Mouse (Mus musculus): Measurements from ENCODE around the gene Ereg.

Ereg gene

DNA sequence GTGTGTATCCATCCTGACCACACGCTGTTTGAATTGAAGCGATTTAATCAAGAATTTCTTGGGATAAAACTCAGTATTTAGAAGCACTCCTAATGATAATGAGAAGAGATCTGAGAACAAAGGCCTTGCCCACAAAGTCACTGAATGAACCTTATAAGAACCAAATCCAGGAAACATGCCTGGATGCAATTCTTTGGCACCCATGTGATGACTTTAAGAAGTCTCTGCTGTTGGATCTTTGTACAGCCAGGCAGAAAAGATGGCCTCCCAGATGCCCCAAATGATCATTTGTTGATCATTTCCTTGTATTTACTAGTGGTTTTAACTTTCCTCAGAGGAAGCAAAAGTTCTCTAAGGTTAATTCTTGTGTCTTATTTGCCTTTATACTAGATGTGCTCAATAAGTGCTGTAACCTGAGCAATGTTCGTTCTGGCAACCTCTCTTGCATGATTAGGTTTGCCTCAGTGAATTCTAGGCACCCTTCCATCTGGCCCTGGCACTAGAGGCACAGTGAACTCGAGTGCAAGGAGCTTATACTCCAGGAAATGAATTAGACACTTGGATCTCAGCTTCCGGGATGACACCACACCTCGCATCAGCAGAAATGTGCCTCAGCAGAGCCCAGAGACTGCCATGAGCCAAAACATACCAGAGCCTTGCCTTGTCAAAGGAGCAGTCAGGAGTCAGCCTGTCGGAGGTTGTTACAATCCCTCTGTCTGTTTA lies 29.7 kb downstream of the Ereg start:
- POLR2A ChIA-PET: interaction anchor here in 1 of 4 experiments (0.7 kb wide), 1 partner anchor 1664 kb away, joined by 3 read pairs; no protein-coding TSS in a partner anchor

DNA sequence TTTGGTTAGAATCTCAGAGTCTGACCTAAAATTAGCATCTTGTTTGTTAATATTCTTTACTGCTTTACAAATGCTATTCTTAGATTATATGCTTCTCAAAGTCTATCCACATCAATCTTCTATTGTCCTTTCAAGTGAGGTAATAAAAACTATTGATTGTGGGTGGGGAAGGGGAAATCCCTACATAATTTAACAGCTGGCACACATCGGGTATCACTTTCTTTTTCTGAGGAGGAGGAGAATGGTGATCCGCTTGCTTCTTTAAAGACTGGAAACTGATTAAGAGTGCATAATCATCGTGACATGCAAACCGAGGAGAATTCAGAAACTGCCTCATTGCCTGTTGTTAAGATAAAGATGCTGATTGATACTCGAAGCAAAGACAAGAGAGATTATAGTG lies 31.8 kb downstream of the Ereg start:
- POLR2A ChIA-PET: no interaction called here

More for the DNA sequence above, 29.7 kb downstream of the Ereg start:
- CTCF ChIA-PET: no interaction called here

DNA sequence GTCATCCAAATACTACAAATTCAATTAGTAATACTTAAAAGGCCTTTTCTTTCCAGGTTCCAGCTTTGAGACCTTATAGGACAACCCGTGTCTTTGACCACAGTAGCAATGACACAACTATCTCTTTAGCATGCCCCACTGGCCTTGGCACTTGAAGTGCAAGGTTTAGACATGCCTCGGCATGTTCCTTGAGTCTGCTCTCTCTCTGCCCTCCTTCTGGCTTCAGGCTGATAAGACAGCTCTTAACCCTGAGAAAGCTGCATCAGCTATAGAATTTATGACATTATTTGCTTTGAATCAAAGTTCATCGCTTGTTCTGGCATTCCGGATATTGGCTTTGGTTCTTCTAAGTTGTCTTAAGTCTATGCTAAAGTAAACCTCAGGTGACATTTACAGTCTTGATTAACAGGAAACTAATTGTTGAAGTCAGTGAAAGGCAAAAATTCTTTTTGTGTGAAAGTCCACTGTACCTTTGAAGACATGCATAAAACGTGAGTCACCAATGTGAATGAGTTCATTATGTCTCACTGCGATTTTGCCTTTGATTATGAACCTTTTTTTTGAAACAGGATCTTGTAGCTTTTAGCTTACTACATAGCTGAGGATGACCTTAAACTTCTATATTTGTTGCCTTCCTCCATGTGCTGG lies 35.7 kb downstream of the Ereg start:
- CTCF ChIA-PET: interaction anchor here in 1 of 4 experiments (0.6 kb wide), 1 partner anchor 79 kb away, joined by 3 read pairs; no protein-coding TSS in a partner anchor
- POLR2A ChIA-PET: no interaction called here

More for the DNA sequence above, 31.8 kb downstream of the Ereg start:
- CTCF ChIA-PET: no interaction called here

DNA sequence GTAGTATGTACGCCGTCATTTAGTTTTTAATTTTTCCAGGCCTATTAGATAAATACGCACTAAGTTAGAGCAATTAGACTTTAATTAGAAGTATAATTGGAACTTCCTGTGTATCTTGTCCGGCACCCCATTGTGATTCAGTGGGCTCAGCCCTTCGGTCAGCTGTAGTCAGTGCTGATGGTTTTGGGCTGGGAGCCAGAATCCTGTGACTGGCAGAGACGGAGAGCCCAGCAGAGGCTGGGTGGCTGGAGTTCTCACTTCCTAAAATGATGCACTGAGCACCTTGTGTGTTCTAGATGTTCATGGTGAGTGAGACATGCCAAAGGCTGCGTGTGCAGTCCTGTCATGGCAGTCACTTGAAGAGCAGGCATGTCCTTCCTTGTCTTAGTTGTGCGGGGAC lies 36.6 kb downstream of the Ereg start:
- ChIA-PET CTCF (no interaction called here), POLR2A (no interaction called here)

DNA sequence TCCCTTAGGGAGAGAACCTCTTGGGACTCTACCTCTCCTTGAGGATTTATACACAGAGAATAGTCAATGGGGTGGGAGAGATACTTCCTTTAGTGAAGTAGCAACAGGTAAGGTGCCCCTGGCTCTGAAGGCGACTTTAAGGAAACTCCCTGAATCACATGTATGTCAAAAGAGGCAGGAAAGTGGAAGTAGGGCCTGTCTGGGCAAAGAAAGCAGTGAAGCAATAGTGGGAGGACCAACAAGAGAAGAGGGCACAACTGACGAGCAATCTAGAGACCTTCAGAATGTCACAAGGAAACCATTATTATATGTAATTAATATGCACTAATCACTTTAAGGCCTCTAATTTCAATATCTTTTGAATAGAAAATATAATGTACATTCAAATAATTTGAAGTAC lies 39.5 kb downstream of the Ereg start:
- CTCF ChIA-PET: no interaction called here

DNA sequence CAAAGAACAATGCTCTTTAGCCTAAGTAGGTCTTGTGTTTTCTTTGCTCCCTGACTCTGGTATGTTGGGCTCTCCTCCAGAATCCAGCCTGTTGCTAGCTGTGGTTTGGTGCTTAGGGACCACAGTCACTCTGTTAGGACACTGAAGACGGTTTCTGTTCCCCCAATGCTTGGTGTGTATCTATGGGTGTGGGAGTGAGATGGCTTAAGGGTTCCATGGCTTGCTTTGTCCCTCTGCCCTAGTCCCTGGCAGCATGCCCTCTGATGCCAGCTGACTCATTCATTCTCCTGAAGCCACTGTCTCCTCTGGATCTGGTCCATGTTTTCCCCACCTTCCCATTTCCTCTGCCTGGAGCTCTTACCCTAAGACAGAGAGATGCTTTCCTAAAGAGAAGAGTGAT lies 40.2 kb downstream of the Ereg start:
- ChIA-PET CTCF (no interaction called here), POLR2A (no interaction called here)

More for the DNA sequence above, 39.5 kb downstream of the Ereg start:
- POLR2A ChIA-PET: no interaction called here

DNA sequence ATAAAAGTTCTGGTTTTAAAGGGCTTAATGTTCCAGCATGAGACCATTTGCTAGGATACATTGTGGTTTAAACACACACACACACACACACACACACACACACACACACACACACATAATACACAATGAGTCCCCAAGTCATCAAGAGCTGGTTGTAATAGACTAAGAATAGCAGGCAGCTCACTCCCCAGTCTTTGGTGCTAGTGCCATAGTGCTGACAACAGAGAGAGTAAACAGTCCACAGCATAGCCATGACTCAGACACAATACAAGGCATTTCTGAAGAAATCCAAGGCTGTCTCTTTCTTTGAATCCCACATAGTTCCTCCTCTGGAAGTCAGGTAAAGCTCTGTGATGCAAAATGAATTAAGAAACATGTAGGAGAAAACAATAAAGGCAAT lies 44.2 kb downstream of the Ereg start:
- ChIA-PET POLR2A (no interaction called here), CTCF (no interaction called here)

DNA sequence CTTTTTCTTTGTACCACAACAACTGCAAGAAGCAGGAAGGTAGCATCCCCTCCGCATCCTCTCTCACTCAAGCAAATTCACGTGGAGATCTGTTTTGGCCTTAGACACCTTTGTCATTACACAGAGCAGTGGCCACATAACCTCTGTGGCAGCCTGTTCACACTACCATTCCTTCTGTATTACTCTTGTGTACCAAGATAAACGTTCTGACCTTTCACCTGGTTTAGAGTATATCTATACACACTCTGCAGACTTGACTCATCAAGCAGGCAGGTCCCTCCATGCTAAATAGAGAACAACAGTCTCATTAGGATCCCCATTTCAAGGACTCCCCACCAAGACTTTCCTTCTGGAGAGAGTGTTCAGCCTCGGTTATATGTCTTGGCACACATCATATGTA lies 49.0 kb downstream of the Ereg start:
- ChIA-PET POLR2A (no interaction called here), CTCF (interaction anchor here in 2 of 4 experiments (0.6 kb wide), 2 partner anchors 50 to 111 kb away, joined by 3 to 20 read pairs; no protein-coding TSS in a partner anchor)

DNA sequence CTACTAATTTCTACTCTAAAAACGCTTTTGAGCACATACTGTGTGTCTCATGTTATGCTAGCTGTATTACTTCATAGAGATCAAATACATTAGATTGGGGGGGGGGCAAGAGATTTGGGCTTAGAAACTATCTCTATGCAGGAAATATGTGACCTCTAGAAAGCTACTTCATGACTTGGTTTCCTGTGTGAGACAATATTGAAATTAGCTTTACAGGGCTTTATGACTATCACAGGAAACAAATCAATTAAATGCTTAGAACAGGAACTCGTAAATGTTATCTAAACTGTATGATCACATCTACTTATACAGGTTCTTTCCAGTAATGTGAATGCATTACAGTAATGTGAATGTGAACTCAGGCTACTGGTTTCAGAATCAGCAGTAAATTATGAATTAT lies 49.7 kb downstream of the Ereg start:
- ChIA-PET CTCF (interaction anchor here in 2 of 4 experiments (0.6 kb wide), 2 partner anchors 49 to 112 kb away, joined by 3 to 20 read pairs; no protein-coding TSS in a partner anchor), POLR2A (no interaction called here)

DNA sequence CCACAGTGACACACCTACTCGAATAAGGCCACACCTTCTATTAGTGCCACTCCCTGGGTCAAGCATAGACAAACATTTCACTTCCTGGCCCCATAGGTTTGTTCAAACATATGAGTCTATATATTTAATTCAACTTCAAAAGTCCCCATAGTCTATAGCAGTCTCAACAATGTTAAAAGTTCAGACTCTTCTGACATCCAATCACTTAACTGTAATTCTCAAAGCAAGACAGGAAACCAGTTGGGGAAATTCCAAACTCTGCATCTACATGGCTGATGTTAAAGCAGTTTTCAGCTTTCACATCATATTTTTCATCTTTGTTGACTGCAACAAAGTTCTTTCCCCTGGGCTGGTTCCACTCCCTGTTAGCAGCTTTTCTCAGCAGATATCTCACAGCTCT lies 52.2 kb downstream of the Ereg start:
- ChIA-PET POLR2A (no interaction called here), CTCF (no interaction called here)

DNA sequence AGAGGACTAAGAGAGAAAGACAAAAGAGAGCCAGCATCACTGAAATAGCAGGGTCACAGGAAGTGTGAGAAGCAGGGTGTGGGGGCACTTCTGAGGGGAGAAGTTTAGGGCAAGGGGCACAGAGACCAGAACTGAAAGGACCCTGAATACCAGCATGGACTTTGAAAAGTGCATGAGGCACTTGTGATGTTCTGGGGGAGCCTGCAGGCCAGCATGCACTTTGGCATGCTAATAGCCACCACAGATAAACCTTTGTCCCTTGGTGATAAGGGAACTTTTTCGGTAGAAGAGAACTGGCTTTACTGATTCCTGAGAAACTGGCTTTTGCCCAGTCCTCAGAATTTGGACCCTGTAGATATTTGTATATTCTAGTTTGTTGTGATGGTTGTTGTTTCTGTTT lies 60.5 kb downstream of the Ereg start:
- CTCF ChIA-PET: no interaction called here
- POLR2A ChIA-PET: no interaction called here

DNA sequence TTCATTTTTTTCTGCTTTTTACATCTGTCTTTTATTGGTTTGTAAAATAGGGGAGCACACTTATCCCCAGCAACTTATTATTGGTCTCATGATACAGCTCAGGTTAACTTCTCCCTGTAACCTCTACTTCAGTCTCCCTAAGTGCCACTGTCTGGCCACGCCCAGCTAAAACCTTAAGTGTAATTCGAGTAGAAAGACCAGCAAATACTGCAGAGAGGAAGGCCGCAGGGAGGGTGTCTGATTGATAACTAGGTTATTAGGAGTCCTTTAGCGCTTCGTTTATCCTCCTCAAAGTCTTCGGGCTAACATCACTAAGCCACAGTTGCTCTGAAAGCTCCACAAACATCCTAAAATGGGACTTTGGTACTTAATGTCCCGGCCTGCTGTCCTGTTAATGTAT lies 64.5 kb downstream of the Ereg start:
- ChIA-PET CTCF (interaction anchor here in 1 of 4 experiments (1.0 kb wide), 1 partner anchor 37 kb away, joined by 3 read pairs; no protein-coding TSS in a partner anchor), POLR2A (interaction anchor here in 1 of 4 experiments (0.9 kb wide), 1 partner anchor 55 kb away, joined by 3 read pairs; no protein-coding TSS in a partner anchor)

DNA sequence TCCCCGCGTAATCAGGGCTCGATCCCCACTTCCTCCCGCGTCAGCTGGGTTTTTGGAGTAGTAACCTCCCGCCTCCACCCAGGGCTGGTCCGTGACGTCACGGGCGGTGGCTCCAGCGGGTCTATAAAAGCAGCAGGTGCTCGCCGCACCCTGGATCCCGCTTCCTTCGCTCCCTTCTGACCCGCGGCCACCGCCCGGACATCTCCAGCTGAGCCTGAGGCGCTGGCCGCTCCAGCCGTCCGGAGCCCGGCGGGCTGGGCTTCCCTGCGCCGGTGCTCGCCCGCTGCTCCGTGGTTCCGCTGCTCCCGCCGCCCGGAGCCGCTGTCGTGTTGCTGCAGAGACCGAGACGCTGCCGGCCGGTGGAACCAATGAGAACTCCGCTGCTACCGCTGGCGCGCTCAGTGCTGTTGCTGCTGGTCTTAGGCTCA lies 65.0 kb downstream of the Ereg start, which contains the start of gene Areg:
Areg (plus strand) TSS at position 154 of the 428 bp plus-strand sequence.
- POLR2A ChIA-PET: interaction anchor here in 1 of 4 experiments (0.9 kb wide), 1 partner anchor 55 kb away, joined by 3 read pairs; no protein-coding TSS in a partner anchor
- CTCF ChIA-PET: interaction anchor here in 2 of 4 experiments (0.7 to 1.0 kb wide), 2 partner anchors 36 to 1247 kb away, joined by 3 read pairs; no protein-coding TSS in a partner anchor

DNA sequence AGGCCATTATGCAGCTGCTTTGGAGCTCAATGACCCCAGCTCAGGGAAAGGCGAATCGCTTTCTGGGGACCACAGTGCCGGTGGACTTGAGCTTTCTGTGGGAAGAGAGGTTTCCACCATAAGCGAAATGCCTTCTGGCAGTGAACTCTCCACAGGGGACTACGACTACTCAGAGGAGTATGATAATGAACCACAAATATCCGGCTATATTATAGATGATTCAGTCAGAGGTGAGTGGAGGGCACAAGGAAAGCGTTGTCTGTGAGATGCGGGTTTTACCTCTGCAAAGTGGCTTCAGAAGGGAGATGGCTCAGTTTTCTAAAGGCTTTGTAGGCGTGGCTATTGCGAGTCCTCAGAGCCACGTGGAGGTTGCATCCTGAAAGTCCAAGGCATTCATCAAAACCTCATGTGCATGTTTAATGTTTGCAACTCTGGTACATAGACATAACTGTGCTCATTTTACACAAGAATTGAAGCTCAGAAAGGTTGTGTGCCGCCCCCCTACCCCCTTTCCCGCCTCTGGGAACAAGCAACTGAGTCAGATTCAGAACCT lies 66.5 kb downstream of the Ereg start:
- POLR2A ChIA-PET: no interaction called here
- CTCF ChIA-PET: interaction anchor here in 1 of 4 experiments (0.6 kb wide), 1 partner anchor 16 kb away, joined by 7 read pairs; no protein-coding TSS in a partner anchor
